Mouse (Mus musculus): ENCODE measurements around the gene Grik3. TPM values are rescaled to one million over a fixed set of nuclear protein-coding genes. Genes with fewer than 3 reads are reported as not detected.
A peak's percentile ranks its signal among the peaks of the same experiment; 100 is the strongest.

Grik3 gene
- polyA plus RNA-seq, 1 experiment from 2014 or later, result 8.0 TPM

DNA sequence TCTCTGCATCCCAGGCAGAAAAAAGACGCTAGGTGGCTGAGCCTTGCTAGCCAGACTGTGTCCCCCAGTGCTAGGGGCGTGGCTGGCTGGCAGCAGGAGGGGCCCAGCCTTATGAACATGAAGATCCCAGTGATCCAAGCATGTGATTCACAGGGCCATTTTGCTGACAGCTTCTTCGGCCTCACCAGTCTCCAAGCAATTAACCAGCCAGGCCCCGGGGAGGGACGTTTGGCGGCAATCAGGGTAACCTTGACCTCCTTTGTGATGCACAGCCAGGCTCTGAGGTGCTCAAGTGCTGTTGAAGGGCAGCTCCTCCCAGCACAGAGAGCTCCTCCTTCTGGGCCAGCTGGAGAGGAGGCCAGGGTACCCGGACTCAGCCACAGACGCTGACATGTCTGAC lies 43.9 kb downstream of the Grik3 start:
- WGBS, result under 1% methylated on average over 8 of the region's 8 CpGs
- peaks cover 2% of the 10 kb centered on the region; the same call in 1 of the 2 replicates for H3K27me3 ChIP-seq (replicated peaks; ENCODE audit: control insufficient read depth, insufficient read depth, low read length)
- ATAC-seq, result peak; percentile 53
- H3K4me3 ChIP-seq (replicated peaks; ENCODE audit: low read length), result no peak overlapping the region
- H3K27ac ChIP-seq (ENCODE audit: low read length), result peak overlapping the region; percentile 58
- no peak overlapping the region for H3K9ac ChIP-seq (replicated peaks; ENCODE audit: low read depth, low read length)
- H3K36me3 ChIP-seq (ENCODE audit: control insufficient read depth, insufficient read depth), result no peaks in the 10 kb centered on the region
- H3K4me1 ChIP-seq (replicated peaks; ENCODE audit: control insufficient read depth, insufficient read depth, low read length), result peaks cover 37% of the 10 kb centered on the region
- 0 out of 2 replicates have a peak overlapping the region, but pooled peaks have one; percentile 4 for H3K4me2 ChIP-seq (ENCODE audit: low read length)
- H3K9me3 ChIP-seq (ENCODE audit: control insufficient read depth, low read length), result no peaks in the 10 kb centered on the region

DNA sequence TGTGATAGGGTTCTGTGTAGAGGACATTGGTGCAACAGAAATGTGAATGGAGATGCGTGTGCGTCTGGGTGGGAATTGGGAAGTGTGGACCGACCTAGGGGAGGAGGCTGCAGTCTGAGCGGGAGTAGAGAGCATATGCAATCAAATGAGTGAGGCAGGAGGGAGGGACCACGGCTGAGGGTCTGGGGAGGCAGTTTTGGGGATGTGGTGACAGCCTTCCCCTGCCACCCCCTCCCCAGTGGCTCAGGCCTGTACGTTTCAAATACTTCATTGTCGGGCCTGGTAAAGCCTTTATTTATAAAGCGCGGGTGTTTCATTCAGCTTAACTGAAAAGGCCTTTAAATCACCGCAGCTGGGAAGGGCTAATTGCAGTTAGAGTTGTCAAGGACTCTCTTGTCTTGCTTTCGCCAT lies 44.5 kb downstream of the Grik3 start:
- WGBS, result 3% methylated on average over 11 of the region's 11 CpGs
- Histone ChIP-seq H3K9me3 (ENCODE audit: control insufficient read depth, low read length) (no peaks in the 10 kb centered on the region), H3K27ac (ENCODE audit: low read length) (peak overlapping the region; percentile 58), H3K4me2 (ENCODE audit: low read length) (no peak overlapping the region), H3K9ac (replicated peaks; ENCODE audit: low read depth, low read length) (no peak overlapping the region), H3K4me1 (replicated peaks; ENCODE audit: control insufficient read depth, insufficient read depth, low read length) (peaks cover 37% of the 10 kb centered on the region), H3K27me3 (replicated peaks; ENCODE audit: control insufficient read depth, insufficient read depth, low read length) (peaks cover 2% of the 10 kb centered on the region; the same call in 1 of the 2 replicates), H3K36me3 (ENCODE audit: control insufficient read depth, insufficient read depth) (no peaks in the 10 kb centered on the region), H3K4me3 (replicated peaks; ENCODE audit: low read length) (no peak overlapping the region)
- peak; percentile 91 for ATAC-seq

DNA sequence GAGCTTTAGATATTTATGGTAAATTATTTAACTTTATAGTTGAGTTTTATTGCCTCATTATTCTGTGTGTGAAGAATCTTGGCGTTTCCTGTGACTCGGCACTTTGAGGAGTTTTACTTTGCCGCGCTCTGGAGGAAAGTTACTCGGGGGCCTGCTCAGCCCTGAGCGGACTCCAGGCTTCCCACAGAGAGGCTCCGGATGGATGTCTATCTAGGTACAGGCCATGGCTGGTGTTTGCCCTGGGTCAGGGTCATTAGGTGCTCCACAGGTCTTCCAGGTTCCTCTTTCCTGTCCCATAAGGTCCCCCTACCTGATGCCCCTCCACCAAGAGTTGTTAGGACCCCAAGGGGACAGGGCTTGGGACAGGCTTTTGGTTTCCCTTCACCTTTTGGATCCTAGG lies 45.0 kb downstream of the Grik3 start:
- H3K36me3 ChIP-seq (ENCODE audit: control insufficient read depth, insufficient read depth), result no peaks in the 10 kb centered on the region
- 0 out of 2 replicates have a peak overlapping the region, but pooled peaks have one; percentile 5 for H3K27ac ChIP-seq (ENCODE audit: low read length)

DNA sequence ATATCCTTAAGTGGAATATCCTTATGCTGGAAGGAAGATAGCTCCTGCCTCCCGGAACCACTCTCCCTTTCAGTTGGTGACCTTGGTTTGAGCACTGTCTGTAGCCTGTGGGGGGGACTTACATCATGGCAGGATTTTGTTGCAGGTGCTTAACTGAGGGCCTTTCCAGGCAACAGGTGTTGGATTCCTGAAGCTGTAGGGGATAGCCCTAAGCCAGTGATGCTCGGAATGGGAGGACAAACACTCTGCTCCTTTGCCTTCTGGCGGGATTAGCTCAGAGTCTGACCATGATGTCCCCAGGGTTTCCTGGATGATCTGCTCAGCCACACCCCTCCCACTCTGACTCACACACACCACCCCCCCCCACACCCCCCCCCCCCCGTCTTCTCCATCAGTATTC lies 45.5 kb downstream of the Grik3 start:
- WGBS, result 34% methylated on average over 4 of the region's 4 CpGs

More for the DNA sequence above, 45.0 kb downstream of the Grik3 start:
- Histone ChIP-seq H3K4me2 (ENCODE audit: low read length) (no peak overlapping the region), H3K4me3 (replicated peaks; ENCODE audit: low read length) (no peak overlapping the region), H3K4me1 (replicated peaks; ENCODE audit: control insufficient read depth, insufficient read depth, low read length) (peaks cover 37% of the 10 kb centered on the region), H3K27me3 (replicated peaks; ENCODE audit: control insufficient read depth, insufficient read depth, low read length) (peaks cover 2% of the 10 kb centered on the region; the same call in 1 of the 2 replicates), H3K9ac (replicated peaks; ENCODE audit: low read depth, low read length) (no peak overlapping the region), H3K9me3 (ENCODE audit: control insufficient read depth, low read length) (no peaks in the 10 kb centered on the region)
- WGBS, result 3% methylated on average over 7 of the region's 7 CpGs
- peak; percentile 24; the same call in 1 of the 2 replicates for ATAC-seq

DNA sequence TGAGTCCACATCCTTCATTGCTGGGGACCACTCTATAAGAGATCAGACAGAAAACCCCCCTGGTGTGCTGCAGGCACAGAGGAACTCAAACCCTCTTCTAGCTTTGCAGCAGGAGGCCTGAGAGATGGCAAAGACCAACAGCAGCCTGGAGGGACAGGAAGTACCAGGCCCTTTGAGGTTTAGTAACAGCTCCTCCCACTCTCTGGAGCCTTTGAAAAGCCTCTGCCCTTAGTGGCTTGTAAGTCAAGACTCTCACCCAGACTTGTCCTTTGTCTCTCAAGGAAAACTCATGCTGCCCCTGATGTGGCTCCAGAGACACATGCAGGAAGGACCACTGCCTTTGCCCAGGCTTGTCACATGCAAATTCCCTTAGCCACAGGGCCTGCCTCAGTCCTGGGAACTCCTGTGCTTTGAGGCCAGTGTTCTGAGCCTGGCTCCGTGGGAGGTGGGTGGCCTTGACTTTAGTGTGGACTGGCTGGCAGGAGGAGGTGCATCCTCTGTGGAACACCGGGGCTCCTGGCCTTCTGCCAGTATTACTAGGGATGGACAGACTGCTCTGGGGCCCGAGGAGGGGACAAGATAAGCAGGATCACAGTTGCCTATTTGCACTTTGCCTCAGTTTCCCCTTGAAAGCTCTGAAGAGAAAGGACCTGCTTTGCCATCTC lies 47.9 kb downstream of the Grik3 start:
- H3K36me3 ChIP-seq (ENCODE audit: control insufficient read depth, insufficient read depth), result no peaks in the 10 kb centered on the region
- no peak overlapping the region for H3K27ac ChIP-seq (ENCODE audit: low read length)
- H3K4me3 ChIP-seq (replicated peaks; ENCODE audit: low read length), result no peak overlapping the region
- peaks cover 2% of the 10 kb centered on the region for H3K27me3 ChIP-seq (replicated peaks; ENCODE audit: control insufficient read depth, insufficient read depth, low read length)
- peaks cover 33% of the 10 kb centered on the region for H3K4me1 ChIP-seq (replicated peaks; ENCODE audit: control insufficient read depth, insufficient read depth, low read length)
- no peak overlapping the region for H3K9ac ChIP-seq (replicated peaks; ENCODE audit: low read depth, low read length)
- WGBS, result 44% methylated on average over 3 of the region's 3 CpGs
- H3K9me3 ChIP-seq (ENCODE audit: control insufficient read depth, low read length), result no peaks in the 10 kb centered on the region
- ATAC-seq, result no peak
- H3K4me2 ChIP-seq (ENCODE audit: low read length), result no peak overlapping the region

More for the DNA sequence above, 45.5 kb downstream of the Grik3 start:
- Histone ChIP-seq H3K4me3 (replicated peaks; ENCODE audit: low read length) (no peak overlapping the region), H3K27me3 (replicated peaks; ENCODE audit: control insufficient read depth, insufficient read depth, low read length) (peaks cover 2% of the 10 kb centered on the region), H3K9ac (replicated peaks; ENCODE audit: low read depth, low read length) (no peak overlapping the region), H3K4me1 (replicated peaks; ENCODE audit: control insufficient read depth, insufficient read depth, low read length) (peaks cover 37% of the 10 kb centered on the region), H3K4me2 (ENCODE audit: low read length) (no peak overlapping the region), H3K36me3 (ENCODE audit: control insufficient read depth, insufficient read depth) (no peaks in the 10 kb centered on the region), H3K9me3 (ENCODE audit: control insufficient read depth, low read length) (no peaks in the 10 kb centered on the region), H3K27ac (ENCODE audit: low read length) (no peak overlapping the region)
- ATAC-seq, result no peak

DNA sequence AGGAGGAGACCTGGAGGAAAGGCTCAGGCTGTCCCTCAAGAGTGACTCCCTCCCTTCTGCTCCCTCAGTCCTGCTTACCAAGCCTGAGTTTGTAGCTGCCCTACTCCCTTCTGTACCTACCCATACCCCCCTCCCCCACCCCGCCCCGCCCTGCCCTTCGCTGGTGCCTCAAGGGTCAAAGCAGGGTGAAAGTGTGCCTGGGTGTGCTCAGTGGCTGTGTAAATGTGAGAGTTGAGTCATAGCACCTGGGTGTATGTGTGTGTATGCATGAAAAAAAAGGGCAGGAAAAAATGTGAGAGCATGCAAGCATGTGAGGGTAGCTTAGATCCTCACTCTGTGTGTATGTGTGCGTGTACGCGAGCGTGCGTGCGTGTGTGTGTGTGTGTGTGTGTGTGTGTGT lies 49.1 kb downstream of the Grik3 start:
- Histone ChIP-seq H3K9me3 (ENCODE audit: control insufficient read depth, low read length) (no peaks in the 10 kb centered on the region), H3K4me3 (replicated peaks; ENCODE audit: low read length) (no peak overlapping the region), H3K27ac (ENCODE audit: low read length) (no peak overlapping the region), H3K36me3 (ENCODE audit: control insufficient read depth, insufficient read depth) (no peaks in the 10 kb centered on the region), H3K4me1 (replicated peaks; ENCODE audit: control insufficient read depth, insufficient read depth, low read length) (peaks cover 25% of the 10 kb centered on the region), H3K27me3 (replicated peaks; ENCODE audit: control insufficient read depth, insufficient read depth, low read length) (peaks cover 2% of the 10 kb centered on the region), H3K4me2 (ENCODE audit: low read length) (no peak overlapping the region), H3K9ac (replicated peaks; ENCODE audit: low read depth, low read length) (no peak overlapping the region)
- 93% methylated on average over 9 of the region's 9 CpGs for WGBS
- ATAC-seq, result no peak

DNA sequence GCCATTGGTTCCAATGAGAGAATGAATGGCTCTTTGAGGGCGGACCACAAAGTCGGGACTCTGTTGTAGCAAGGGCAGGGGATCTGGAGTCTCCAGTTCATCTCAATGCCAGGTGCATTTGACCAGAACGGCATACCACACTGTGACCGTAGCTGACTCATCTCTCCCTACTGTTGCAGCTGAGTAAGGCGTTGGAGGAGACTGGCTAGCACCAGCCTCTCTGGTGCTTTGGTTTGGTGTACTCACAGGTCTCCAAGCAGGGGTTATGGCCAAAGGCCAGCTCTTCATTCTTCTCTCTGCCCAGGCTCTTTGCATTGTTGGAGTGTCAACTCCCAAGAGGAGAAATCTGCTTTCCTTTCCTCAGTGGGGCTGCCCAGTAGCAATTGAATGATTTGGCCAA lies 52.7 kb downstream of the Grik3 start:
- Histone ChIP-seq H3K9ac (replicated peaks; ENCODE audit: low read depth, low read length) (no peak overlapping the region), H3K4me2 (ENCODE audit: low read length) (no peak overlapping the region), H3K27ac (ENCODE audit: low read length) (no peak overlapping the region), H3K36me3 (ENCODE audit: control insufficient read depth, insufficient read depth) (no peaks in the 10 kb centered on the region), H3K4me3 (replicated peaks; ENCODE audit: low read length) (no peak overlapping the region), H3K9me3 (ENCODE audit: control insufficient read depth, low read length) (no peaks in the 10 kb centered on the region), H3K27me3 (replicated peaks; ENCODE audit: control insufficient read depth, insufficient read depth, low read length) (peaks cover 5% of the 10 kb centered on the region), H3K4me1 (replicated peaks; ENCODE audit: control insufficient read depth, insufficient read depth, low read length) (peaks cover 24% of the 10 kb centered on the region)
- whole genome bisulfite sequencing, result 86% methylated on average over 5 of the region's 5 CpGs
- no peak for ATAC-seq

DNA sequence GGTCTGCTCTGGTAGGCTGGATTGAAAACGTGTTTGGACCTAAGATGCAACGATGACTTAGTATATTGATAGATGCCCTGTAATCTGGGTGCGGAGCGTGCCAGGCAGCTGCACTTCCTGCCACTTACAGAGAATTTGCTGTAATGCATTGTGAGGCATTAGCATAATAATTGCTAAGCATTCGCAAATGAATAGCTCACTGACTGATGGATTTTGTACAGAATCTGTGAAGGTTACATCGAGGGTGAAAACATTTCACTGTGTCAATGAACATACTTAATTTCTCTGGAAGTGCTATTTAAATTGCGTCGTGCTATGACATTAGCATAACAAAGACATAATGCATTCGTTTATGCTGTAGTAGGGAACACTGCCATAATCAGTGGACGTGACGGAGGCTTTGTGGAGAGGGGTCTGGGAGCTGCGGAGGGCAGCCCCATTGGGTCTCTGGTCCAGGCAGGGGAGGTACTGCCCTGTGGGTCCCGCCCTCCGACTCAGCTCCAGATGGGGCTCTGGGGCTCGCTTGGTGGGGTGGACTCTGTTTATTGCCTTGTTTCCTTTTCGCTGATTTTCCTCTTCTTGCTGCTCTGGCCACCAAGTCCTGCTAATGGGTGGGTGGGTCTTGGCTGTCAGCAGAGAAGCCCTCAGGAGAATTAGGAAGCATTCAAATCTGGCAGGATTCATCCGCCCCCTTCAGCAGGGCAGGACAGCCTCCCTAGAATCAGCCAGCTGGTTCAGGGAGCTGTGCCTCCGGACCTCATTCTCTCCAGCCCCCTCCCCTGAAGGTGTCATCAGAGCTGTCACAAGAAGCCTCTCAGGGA lies 54.7 kb downstream of the Grik3 start:
- WGBS, result 2% methylated on average over 18 of the region's 18 CpGs
- ATAC-seq, result peak; percentile 88
- H3K9ac ChIP-seq (replicated peaks; ENCODE audit: low read depth, low read length), result no peak overlapping the region

DNA sequence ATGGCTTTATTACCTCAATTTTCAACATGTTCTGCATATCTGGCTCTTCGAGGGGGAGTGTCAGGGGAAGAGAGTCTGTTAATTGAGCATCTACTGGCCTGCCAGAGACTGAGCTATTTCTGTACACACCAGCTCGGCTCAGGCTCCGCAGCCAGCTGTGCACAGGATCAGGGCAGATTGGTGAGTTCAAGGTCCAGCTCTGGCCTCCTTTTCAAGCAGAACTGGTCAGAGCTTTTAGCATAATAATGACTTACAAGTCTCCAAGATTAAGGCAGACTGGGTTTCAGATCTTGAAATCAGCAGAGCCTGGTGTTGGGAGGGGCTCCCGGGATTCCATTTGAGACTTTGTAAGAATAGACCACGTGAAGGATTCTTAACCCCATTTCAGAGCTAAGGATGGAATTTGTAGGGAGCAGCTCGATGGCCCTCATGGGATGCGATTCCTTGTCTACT lies 55.3 kb downstream of the Grik3 start:
- peaks cover 23% of the 10 kb centered on the region for H3K4me1 ChIP-seq (replicated peaks; ENCODE audit: control insufficient read depth, insufficient read depth, low read length)
- no peak for ATAC-seq
- no peaks in the 10 kb centered on the region for H3K9me3 ChIP-seq (ENCODE audit: control insufficient read depth, low read length)
- peaks cover 11% of the 10 kb centered on the region; the same call in 1 of the 2 replicates for H3K27me3 ChIP-seq (replicated peaks; ENCODE audit: control insufficient read depth, insufficient read depth, low read length)
- H3K27ac ChIP-seq (ENCODE audit: low read length), result peak overlapping the region; percentile 90
- no peak overlapping the region; the same call in 1 of the 2 replicates for H3K4me2 ChIP-seq (ENCODE audit: low read length)
- H3K4me3 ChIP-seq (replicated peaks; ENCODE audit: low read length), result no peak overlapping the region
- whole genome bisulfite sequencing, result 34% methylated on average over 7 of the region's 7 CpGs
- no peaks in the 10 kb centered on the region for H3K36me3 ChIP-seq (ENCODE audit: control insufficient read depth, insufficient read depth)
- no peak overlapping the region for H3K9ac ChIP-seq (replicated peaks; ENCODE audit: low read depth, low read length)

More for the DNA sequence above, 54.7 kb downstream of the Grik3 start:
- Histone ChIP-seq H3K27ac (ENCODE audit: low read length) (peak overlapping the region; percentile 90), H3K9me3 (ENCODE audit: control insufficient read depth, low read length) (no peaks in the 10 kb centered on the region), H3K27me3 (replicated peaks; ENCODE audit: control insufficient read depth, insufficient read depth, low read length) (peaks cover 11% of the 10 kb centered on the region; the same call in 1 of the 2 replicates), H3K4me2 (ENCODE audit: low read length) (peak overlapping the region; percentile 23), H3K4me3 (replicated peaks; ENCODE audit: low read length) (peak overlapping the region; percentile 5; the same call in 1 of the 2 replicates), H3K4me1 (replicated peaks; ENCODE audit: control insufficient read depth, insufficient read depth, low read length) (peaks cover 23% of the 10 kb centered on the region), H3K36me3 (ENCODE audit: control insufficient read depth, insufficient read depth) (no peaks in the 10 kb centered on the region)

All from forebrain, embryonic 16.5 days (tissue).